Mouse (Mus musculus) brain, embryonic 14.5 days (tissue): ENCODE data around the gene Negr1.

Source experiments
- CTCF ChIP-seq: fragments of 200-500 bp; IDR thresholded peaks from 2 replicates; pipeline ENCODE4 v1.5.1; 2012; ENCODE audit warnings: inconsistent platforms, mild to moderate bottlenecking, moderate library complexity, borderline replicate concordance; ENCODE audit not compliant: insufficient read depth, insufficient read length; ENCODE audit errors: extremely low read depth
- POLR2A ChIP-seq: fragments of 200-500 bp; IDR thresholded peaks from 2 replicates; pipeline ENCODE4 v1.6.1; 2012; ENCODE audit warnings: mild to moderate bottlenecking, inconsistent platforms, borderline replicate concordance; ENCODE audit not compliant: poor library complexity, insufficient read depth, insufficient read length, severe bottlenecking; ENCODE audit errors: extremely low read depth

DNA sequence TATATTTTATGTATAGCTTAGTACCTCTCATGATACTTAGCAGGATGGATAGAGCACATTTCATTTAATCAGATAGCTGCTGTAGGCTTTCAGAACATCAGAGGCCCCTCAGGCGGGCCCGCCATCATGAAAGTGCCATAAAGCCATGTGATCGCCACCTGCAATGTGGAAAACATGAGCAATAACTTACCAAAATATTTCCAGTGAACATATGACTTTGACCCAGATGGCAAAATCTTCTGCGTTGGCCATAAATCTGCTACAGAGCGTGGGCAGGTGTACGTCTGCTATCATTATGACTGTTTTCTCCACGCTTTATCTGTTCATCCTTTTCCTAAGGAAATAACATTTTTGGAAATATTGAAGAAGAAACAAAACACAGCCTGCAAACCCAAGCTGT lies 397.0 kb downstream of the Negr1 start:
- TF ChIP-seq CTCF: no peak
- no peak for TF ChIP-seq POLR2A
